Mouse (Mus musculus) macrophage (primary cell): ENCODE results near the gene Jade2. TPM values are rescaled to one million over a fixed set of nuclear protein-coding genes. Genes with fewer than 3 reads are reported as not detected.

Source experiments
- H3K27ac ChIP-seq: fragments of 350-480 bp; formaldehyde crosslinking; 2 replicates; pipeline ENCODE4 v1.9.0; 2021
- H3K36me3 ChIP-seq: fragments of 350-480 bp; formaldehyde crosslinking; 2 replicates; pipeline ENCODE4 v1.9.0; 2021; ENCODE audit errors: inconsistent target
- H3K4me3 ChIP-seq: fragments of 350-480 bp; formaldehyde crosslinking; 2 replicates; pipeline ENCODE4 v1.9.0; 2021; ENCODE audit errors: inconsistent target
- H3K79me2 ChIP-seq: fragments of 350-480 bp; formaldehyde crosslinking; 2 replicates; pipeline ENCODE4 v1.9.0; 2021; ENCODE audit errors: inconsistent target
- WGBS: methylation state at CpG from one replicate; pipeline ENCODE4 v1.1.7; 2026; ENCODE audit warnings: inconsistent platforms; ENCODE audit not compliant: missing documents; 5-methylcytosine and 5-hydroxymethylcytosine counted together
- polyA plus RNA-seq: library from polyadenylated mRNA; stranded (reverse); fragments of 250-400 nt; gene quantifications from 3 replicates; pipeline ENCODE4 v1.2.4, GENCODE M21; 2018; ENCODE audit warnings: inconsistent platforms
- total RNA-seq, 78 experiments: library from RNA; depleted of rRNA; stranded (reverse); fragments of 250-400 nt; gene quantifications; 1 replicate in 9 of 78; 2 replicates in 24 of 78; 3 replicates in 43 of 78; 4 replicates in 2 of 78; pipeline ENCODE4 v1.2.4; 2018; ENCODE audit warnings: inconsistent platforms in 56 of 78

The Jade2 gene
- total RNA-seq (2018; cell fraction: chromatin; rRNA removed): 100 to 1,000 TPM in 5 of 26 experiments, 10 to 100 TPM in 21; 20.0 to 162 (median 72.9) TPM
- total RNA-seq (2018; cell fraction: cytosol; rRNA removed): 10 to 100 TPM; 25.3 to 91.3 (median 56.1) TPM
- total RNA-seq (2018; cell fraction: nucleus; rRNA removed): 100 to 1,000 TPM in 5 of 26 experiments, 10 to 100 TPM in 21; 28.2 to 135 (median 67.7) TPM
- polyA plus RNA-seq: 30.8 to 37.9 TPM (median 31.3 TPM) in 3 replicates

DNA sequence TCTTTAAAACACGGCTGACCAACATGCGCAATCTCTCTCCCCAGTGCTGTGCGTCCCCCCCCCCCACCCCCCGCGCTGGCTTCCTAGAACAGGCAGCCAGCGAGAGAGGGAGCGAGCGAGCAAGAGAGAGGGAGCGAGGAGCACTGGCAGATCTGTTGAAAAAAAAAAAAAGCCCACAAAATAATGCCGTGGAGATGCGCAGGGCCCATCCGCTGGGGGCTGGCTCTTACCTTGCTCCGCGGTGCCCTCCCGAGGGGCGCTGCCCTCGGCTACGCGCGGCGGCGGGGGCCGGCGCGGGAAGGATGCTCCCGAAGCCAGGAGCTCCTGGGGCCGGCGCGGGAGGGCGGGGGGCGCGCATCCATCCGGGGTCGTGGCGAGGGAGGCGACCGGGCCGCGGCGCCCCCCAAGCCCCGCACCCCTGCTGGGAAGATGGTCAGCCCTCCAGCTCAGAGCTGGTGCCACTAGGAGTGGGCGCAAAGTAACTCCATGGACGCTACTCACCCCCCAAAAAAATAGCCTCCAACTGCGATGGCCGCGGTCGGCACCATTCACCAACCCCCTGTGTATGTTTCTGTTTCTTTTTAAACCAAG is at the start of gene Jade2:
Gene Jade2, minus strand, starts transcription at position 573 of the 591 bp plus-strand sequence.
- WGBS: under 1% methylated on average over 39 of the region's 47 CpGs
- Histone ChIP-seq H3K79me2 (peaks cover 31% of the 10 kb centered on the region), H3K4me3 (peak within 1 kb of the TSS; percentile 56), H3K27ac (peak within 1 kb of the TSS; percentile 95), H3K36me3 (no peaks in the 10 kb centered on the region)

DNA sequence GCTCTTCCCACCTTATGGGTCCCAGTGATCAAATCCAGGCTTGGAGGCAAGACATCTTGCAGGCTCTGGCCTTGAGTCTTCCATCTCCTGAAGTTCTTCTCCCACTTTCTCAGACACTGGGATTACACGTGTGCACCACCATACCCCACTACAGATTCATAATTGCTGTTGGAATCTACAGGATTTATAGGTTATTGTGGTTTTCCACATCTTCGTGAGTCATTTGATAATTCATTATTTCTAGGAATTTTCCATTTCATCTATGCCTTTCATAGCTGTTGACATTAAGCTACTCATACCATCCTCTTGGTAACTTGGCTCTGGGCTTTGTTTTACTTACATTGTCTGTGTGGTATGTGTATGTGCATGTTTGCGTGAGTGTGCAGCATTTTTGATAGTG is 46.8 kb upstream of the Jade2 start:
- no peak overlapping the region for H3K27ac ChIP-seq
- 100% methylated on average over 3 of the region's 3 CpGs for WGBS
- H3K4me3 ChIP-seq: no peak overlapping the region
- no peaks in the 10 kb centered on the region for H3K36me3 ChIP-seq
- no peaks in the 10 kb centered on the region for H3K79me2 ChIP-seq

DNA sequence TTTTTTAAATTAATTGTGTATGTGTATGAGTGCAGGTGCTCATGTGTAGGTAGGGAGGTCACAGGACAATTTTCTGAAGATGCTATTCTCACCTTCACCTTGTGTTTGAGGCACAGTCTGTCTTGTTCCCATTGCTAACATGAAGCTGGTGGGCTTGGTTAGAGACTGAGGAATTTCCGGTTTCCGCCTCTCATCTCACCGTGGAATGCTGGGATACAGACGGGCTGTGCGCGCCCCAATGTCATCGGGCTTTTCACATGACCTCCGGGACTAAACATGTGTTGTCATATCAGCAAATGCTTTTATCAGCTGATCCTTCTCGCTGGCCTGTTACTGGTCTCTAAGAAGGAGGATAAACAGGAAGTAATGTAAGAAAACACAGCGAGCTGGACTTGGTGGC is 42.2 kb upstream of the Jade2 start:
- Histone ChIP-seq H3K79me2 (no peaks in the 10 kb centered on the region), H3K36me3 (no peaks in the 10 kb centered on the region), H3K4me3 (no peak overlapping the region), H3K27ac (no peak overlapping the region)
- WGBS: 92% methylated on average over 10 of the region's 10 CpGs

- Histone ChIP-seq H3K79me2 (no peaks in the 10 kb centered on the region), H3K4me3 (no peak overlapping the region), H3K36me3 (no peaks in the 10 kb centered on the region), H3K27ac (no peak overlapping the region)
- 22% methylated on average over 19 of the region's 21 CpGs for WGBS
Measured at GRCm38 (mm10) chr11:51898326-51899080, 41.0 kb upstream of the Jade2 start.

DNA sequence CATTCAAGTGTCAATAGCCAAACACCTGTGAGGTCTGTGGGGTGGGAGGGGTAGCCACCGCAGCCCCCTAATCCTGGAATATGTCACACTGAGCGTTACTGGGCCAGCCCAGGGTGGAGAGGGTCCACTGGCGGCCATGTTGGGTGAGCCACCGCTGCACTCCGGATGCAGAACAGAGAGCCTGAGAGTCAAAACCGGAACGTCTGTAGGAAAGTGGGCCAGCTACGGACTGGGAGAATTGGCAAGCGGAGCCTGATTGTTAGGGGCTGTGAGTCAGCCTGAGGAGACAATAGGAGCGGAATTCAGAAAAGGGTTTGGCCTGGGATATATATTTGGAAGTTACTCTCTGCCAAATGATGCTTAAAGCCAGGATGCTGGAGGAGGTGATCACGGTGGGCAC is 39.9 kb upstream of the Jade2 start:
- WGBS: 94% methylated on average over 11 of the region's 11 CpGs
- H3K79me2 ChIP-seq: no peaks in the 10 kb centered on the region
- H3K36me3 ChIP-seq: no peaks in the 10 kb centered on the region
- no peak overlapping the region for H3K27ac ChIP-seq
- no peak overlapping the region for H3K4me3 ChIP-seq

DNA sequence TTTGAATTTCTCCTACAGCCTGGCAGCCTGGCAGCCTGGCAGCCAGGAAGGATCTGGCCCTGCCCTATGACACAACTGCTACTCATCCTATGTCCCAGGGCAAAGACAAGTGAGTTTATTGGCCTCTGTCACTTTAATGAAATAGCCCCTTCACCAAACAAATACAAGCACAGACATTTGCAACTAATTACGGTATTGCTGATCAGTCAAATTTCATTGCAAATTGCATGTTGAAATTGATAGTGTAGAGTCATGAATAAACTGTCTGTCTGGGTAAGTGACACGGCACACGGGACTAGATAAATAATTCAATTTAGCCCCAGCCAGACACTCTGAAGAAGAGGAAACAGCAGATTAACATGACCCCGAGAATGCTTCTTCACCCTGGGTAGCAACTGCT is 38.6 kb upstream of the Jade2 start:
- no peak overlapping the region for H3K27ac ChIP-seq
- 83% methylated on average over 4 of the region's 4 CpGs for WGBS
- H3K4me3 ChIP-seq: no peak overlapping the region
- H3K36me3 ChIP-seq: no peaks in the 10 kb centered on the region
- no peaks in the 10 kb centered on the region for H3K79me2 ChIP-seq

- Histone ChIP-seq H3K79me2 (no peaks in the 10 kb centered on the region), H3K4me3 (no peak overlapping the region), H3K36me3 (no peaks in the 10 kb centered on the region), H3K27ac (no peak overlapping the region)
- WGBS: 92% methylated on average over 6 of the region's 6 CpGs
Measured at GRCm38 (mm10) chr11:51885681-51886080, 28.2 kb upstream of the Jade2 start.

DNA sequence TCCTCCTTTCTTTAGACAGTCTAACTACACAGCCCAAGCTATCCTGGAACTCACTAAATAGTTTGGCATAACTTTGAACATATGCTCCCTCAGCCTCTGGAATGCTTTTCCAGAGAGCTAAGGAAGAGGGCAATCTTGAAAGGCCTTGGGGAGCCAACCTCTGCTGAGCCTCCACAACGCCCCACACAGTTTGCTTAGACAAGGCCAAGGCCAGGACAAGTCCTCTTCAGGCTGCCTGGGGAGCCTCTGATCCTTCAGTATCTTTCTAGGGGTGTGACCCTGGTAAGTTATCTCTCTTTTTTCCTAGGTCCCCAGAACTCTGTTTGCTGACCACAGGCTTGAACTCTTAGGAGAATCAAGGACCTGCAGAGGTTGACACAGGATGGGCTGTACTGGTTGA is 26.6 kb upstream of the Jade2 start:
- 92% methylated on average over 1 of the region's 1 CpGs for WGBS
- H3K36me3 ChIP-seq: no peaks in the 10 kb centered on the region
- H3K4me3 ChIP-seq: no peak overlapping the region
- H3K27ac ChIP-seq: no peak overlapping the region
- no peaks in the 10 kb centered on the region for H3K79me2 ChIP-seq

DNA sequence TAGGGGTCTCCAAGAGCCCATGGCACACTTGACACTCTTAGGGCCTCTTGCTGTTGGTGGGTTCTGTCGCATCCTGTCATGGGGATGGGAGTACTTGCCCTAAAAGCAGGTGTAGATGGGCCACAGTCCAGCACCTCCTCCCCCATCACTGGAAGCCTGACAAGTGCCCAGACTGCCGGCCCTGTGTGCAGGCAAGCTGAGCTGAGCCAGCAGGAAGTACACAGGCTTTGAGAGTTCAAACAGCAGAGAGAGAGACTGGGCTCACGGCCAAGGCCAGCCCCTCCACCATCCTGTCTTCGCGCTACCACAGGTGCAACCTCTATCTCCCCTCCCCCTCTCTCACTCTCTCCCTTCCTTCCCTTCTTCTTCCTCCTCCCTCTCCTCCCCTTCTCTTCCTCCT is 26.2 kb upstream of the Jade2 start:
- Histone ChIP-seq H3K79me2 (no peaks in the 10 kb centered on the region), H3K27ac (no peak overlapping the region), H3K4me3 (no peak overlapping the region), H3K36me3 (no peaks in the 10 kb centered on the region)
- 36% methylated on average over 5 of the region's 5 CpGs for WGBS

- WGBS: 92% methylated on average over 7 of the region's 7 CpGs
- H3K4me3 ChIP-seq: no peak overlapping the region
- no peak overlapping the region for H3K27ac ChIP-seq
- no peaks in the 10 kb centered on the region for H3K79me2 ChIP-seq
- H3K36me3 ChIP-seq: no peaks in the 10 kb centered on the region
Measured at GRCm38 (mm10) chr11:51881776-51882175, 24.3 kb upstream of the Jade2 start.

DNA sequence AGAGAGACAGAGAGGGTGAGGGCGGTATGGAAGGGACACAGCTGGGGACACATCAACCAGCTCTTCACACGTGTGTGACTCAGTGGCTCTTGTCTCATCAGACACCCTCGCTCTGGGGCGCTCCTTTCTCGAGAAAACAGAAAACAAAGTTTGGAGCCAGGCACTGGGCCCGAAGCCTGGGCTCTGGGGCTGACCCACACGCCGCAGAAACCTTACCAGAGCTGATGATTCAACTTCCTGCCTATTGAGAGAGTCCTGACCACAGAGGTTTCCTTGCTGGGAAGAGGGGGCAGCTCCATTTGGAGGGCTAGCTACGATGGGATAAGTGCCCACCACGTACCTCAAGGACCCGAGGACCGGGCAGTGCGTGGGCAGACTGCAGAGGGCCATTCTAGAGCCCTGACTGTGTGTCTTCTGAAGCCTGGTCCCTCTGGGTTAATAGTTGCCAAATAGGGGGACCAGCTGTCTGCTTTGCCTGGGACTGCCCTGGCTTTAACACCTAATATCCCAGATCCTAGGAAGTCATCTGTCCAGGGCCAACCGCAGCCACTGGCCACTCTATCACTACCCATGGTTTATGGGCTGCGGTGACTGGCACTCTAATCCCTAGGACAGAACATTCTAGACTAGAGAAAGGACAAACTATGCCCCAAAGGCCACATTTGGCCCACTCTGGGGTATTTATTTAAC is 23.7 kb upstream of the Jade2 start:
- Histone ChIP-seq H3K79me2 (no peaks in the 10 kb centered on the region), H3K36me3 (no peaks in the 10 kb centered on the region), H3K4me3 (no peak overlapping the region), H3K27ac (peak overlapping the region; percentile 15; the same call in 1 of the 2 replicates)
- WGBS: 34% methylated on average over 15 of the region's 15 CpGs

- Histone ChIP-seq H3K79me2 (no peaks in the 10 kb centered on the region), H3K27ac (no peak overlapping the region), H3K4me3 (no peak overlapping the region), H3K36me3 (no peaks in the 10 kb centered on the region)
- WGBS: 72% methylated on average over 4 of the region's 4 CpGs
Measured at GRCm38 (mm10) chr11:51876943-51877344, 19.5 kb upstream of the Jade2 start.

DNA sequence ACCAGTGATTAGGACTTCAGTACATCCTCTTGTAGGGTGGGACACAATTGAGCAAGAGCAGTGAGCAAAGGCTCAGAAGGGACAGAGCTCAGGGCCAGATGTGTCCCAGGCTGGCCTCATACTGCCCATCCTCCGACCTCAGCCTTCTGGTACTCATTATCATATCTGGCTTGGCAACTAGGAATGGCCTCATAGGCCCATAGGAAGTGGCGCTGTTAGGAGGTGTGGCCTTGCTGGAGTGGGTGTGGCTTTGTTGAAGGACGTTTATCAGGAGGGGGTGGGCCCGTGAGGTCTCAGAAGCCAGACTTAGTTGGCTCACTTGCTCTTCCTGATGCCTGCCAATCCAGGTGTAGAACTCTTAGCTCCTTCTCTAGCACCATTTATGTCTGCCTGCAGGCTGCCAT is 18.3 kb upstream of the Jade2 start:
- Histone ChIP-seq H3K79me2 (no peaks in the 10 kb centered on the region), H3K36me3 (no peaks in the 10 kb centered on the region), H3K27ac (no peak overlapping the region), H3K4me3 (no peak overlapping the region)
- WGBS: 51% methylated on average over 4 of the region's 4 CpGs

DNA sequence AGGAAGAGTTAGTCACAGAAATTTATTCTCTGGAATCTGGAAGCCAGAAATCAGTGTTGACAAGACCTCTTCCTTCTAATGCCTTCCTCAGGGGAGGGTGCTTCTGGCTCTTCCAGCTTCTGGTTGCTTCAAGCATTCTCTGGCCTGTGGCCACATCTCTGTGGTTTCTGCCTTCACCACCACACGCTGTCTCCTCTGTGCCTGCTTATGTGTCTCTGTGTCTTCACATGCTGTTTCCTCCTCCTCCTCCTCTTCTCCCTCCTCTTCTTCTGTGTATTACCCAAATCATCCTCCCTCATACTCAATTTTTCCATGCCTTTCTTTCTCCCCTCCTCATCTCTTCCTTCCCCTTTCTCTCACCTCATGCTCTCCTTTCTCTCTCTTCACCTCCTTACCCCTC is 17.6 kb upstream of the Jade2 start:
- WGBS: 0% methylated on average over 1 of the region's 1 CpGs
- H3K27ac ChIP-seq: peak overlapping the region; percentile 40
- H3K36me3 ChIP-seq: no peaks in the 10 kb centered on the region
- H3K4me3 ChIP-seq: no peak overlapping the region
- no peaks in the 10 kb centered on the region for H3K79me2 ChIP-seq
